Mouse (Mus musculus): ENCODE data around the gene Vmn1r191. TPM values are rescaled to one million over a fixed set of nuclear protein-coding genes. Genes with fewer than 3 reads are reported as not detected.
"Not testable (repeated sequence)": the region's sequence is repeated elsewhere in the genome, so short reads cannot be mapped to it uniquely, and the experiment has no call there.

The Vmn1r191 gene
- not detected in 2 replicates for total RNA-seq (2014; rRNA removed; ENCODE audit: low replicate concordance)
- polyA plus RNA-seq (2015; fragmentation: Nextera tagmentation; extraction: Ambion mirVana) = not detected in 2 replicates

DNA sequence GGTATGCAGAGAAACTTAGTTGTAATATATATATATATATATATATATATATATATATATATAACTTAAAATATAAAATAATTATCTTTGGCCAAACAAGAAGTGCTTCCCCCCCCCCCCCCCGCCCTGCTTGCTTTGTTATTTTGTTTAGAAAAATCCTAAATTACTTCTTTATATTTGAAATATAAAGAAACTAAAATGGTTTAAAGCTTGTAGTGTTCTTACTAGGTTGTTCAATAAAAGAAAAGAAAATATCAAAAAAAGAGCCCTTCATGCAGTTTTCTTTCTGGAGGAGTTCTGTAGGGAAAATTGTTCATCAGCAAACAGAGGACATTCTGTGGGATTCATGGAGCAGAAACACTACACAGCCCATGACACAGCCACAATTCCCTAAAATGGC lies at the start of gene Vmn1r191:
Gene Vmn1r191 (minus strand): TSS at position 101 of the 400 bp plus-strand sequence.
- H3K9me3 ChIP-seq (replicated peaks; ENCODE audit: control insufficient read depth, low read length) = no peaks in the 10 kb centered on the region
- no peak within 1 kb of the TSS for H3K27ac ChIP-seq (ENCODE audit: low read depth)
- H3K36me3 ChIP-seq (replicated peaks; ENCODE audit: control insufficient read depth, insufficient read depth, low read length) = no peaks in the 10 kb centered on the region
- H3K27me3 ChIP-seq (ENCODE audit: control insufficient read depth, insufficient read depth, low read length) = no peaks in the 10 kb centered on the region
- no peak within 1 kb of the TSS for H3K4me2 ChIP-seq (ENCODE audit: low read depth, low read length)
- no peak for ATAC-seq (ENCODE audit: insufficient read depth, low read depth)
- DNase-seq (ENCODE audit: low spot score) = no peak
- H3K4me1 ChIP-seq (ENCODE audit: control insufficient read depth, insufficient read depth) = no peaks in the 10 kb centered on the region
- no peak within 1 kb of the TSS for H3K9ac ChIP-seq (replicated peaks; ENCODE audit: low read depth, low read length)
- 56% methylated on average over 1 of the region's 1 CpGs for WGBS
- H3K4me3 ChIP-seq (ENCODE audit: low read depth, low read length) = no peak within 1 kb of the TSS
- TF ChIP-seq CTCF (IDR thresholded peaks at IDR 0.05; ENCODE audit: low read depth) (no peak), EP300 (IDR thresholded peaks at IDR 0.05; ENCODE audit: low read depth) (no peak)

GRCm38 (mm10) chr13:22223060-22223459 lies 39.3 kb upstream of the Vmn1r191 start, which contains the start of gene Vmn1r193:
Vmn1r193 (minus strand) TSS chr13:22223160.
- not testable (repeated sequence) for H3K9me3 ChIP-seq (replicated peaks; ENCODE audit: control insufficient read depth, low read length); H3K9ac ChIP-seq (replicated peaks; ENCODE audit: low read depth, low read length); H3K36me3 ChIP-seq (replicated peaks; ENCODE audit: control insufficient read depth, insufficient read depth, low read length); H3K4me2 ChIP-seq (ENCODE audit: low read depth, low read length); DNase-seq (ENCODE audit: low spot score); H3K4me1 ChIP-seq (ENCODE audit: control insufficient read depth, insufficient read depth); H3K27me3 ChIP-seq (ENCODE audit: control insufficient read depth, insufficient read depth, low read length); ATAC-seq (ENCODE audit: insufficient read depth, low read depth); H3K4me3 ChIP-seq (ENCODE audit: low read depth, low read length); H3K27ac ChIP-seq (ENCODE audit: low read depth)
- 61% methylated on average over 1 of the region's 1 CpGs for WGBS

- 63% methylated on average over 3 of the region's 3 CpGs for WGBS
- not testable (repeated sequence) for DNase-seq (ENCODE audit: low spot score); H3K4me2 ChIP-seq (ENCODE audit: low read depth, low read length); H3K9ac ChIP-seq (replicated peaks; ENCODE audit: low read depth, low read length); H3K9me3 ChIP-seq (replicated peaks; ENCODE audit: control insufficient read depth, low read length); H3K4me1 ChIP-seq (ENCODE audit: control insufficient read depth, insufficient read depth); H3K36me3 ChIP-seq (replicated peaks; ENCODE audit: control insufficient read depth, insufficient read depth, low read length); H3K27ac ChIP-seq (ENCODE audit: low read depth); H3K4me3 ChIP-seq (ENCODE audit: low read depth, low read length); ATAC-seq (ENCODE audit: insufficient read depth, low read depth); H3K27me3 ChIP-seq (ENCODE audit: control insufficient read depth, insufficient read depth, low read length)
Observed at GRCm38 (mm10) chr13:22192756-22193155, 9.0 kb upstream of the Vmn1r191 start.

GRCm38 (mm10) chr13:22191041-22191440 lies 7.3 kb upstream of the Vmn1r191 start, which contains the start of gene Vmn1r192:
Vmn1r192 (minus strand) TSS chr13:22191141.
- no peak for DNase-seq (ENCODE audit: low spot score)
- no peak for ATAC-seq (ENCODE audit: insufficient read depth, low read depth)
- H3K4me2 ChIP-seq (ENCODE audit: low read depth, low read length) = no peak within 1 kb of the TSS
- H3K27ac ChIP-seq (ENCODE audit: low read depth) = no peak within 1 kb of the TSS
- H3K4me1 ChIP-seq (ENCODE audit: control insufficient read depth, insufficient read depth) = no peaks in the 10 kb centered on the region
- TF ChIP-seq EP300 (IDR thresholded peaks at IDR 0.05; ENCODE audit: low read depth) = no peak
- no peak for TF ChIP-seq CTCF (IDR thresholded peaks at IDR 0.05; ENCODE audit: low read depth)
- H3K27me3 ChIP-seq (ENCODE audit: control insufficient read depth, insufficient read depth, low read length) = no peaks in the 10 kb centered on the region
- no peaks in the 10 kb centered on the region for H3K36me3 ChIP-seq (replicated peaks; ENCODE audit: control insufficient read depth, insufficient read depth, low read length)
- H3K9ac ChIP-seq (replicated peaks; ENCODE audit: low read depth, low read length) = no peak within 1 kb of the TSS
- H3K9me3 ChIP-seq (replicated peaks; ENCODE audit: control insufficient read depth, low read length) = no peaks in the 10 kb centered on the region
- no peak within 1 kb of the TSS for H3K4me3 ChIP-seq (ENCODE audit: low read depth, low read length)

DNA sequence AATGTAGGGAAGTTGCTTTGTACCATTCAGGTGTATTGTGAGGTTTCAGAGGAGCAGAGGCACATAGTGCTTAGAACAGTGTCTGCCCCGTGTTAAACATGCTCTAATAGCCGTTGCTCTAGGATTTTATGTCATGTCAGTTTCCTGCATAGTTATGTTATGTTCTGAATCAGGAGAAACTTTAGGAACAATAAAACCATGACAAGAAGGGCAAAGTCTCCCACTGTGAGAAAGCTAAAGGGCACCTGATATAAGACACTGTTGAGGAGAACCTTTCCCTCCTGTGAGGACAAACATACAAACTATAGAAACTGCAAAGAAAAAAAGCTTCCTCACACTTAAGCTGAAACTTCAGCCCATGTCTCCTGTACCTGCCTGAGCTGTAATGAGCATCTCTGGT lies 6.6 kb upstream of the Vmn1r191 start:
- no peaks in the 10 kb centered on the region for H3K4me1 ChIP-seq (ENCODE audit: control insufficient read depth, insufficient read depth)
- H3K9ac ChIP-seq (replicated peaks; ENCODE audit: low read depth, low read length) = no peak overlapping the region
- no peak overlapping the region for H3K27ac ChIP-seq (ENCODE audit: low read depth)
- no peaks in the 10 kb centered on the region for H3K9me3 ChIP-seq (replicated peaks; ENCODE audit: control insufficient read depth, low read length)
- WGBS = 81% methylated on average over 2 of the region's 2 CpGs
- no peak for DNase-seq (ENCODE audit: low spot score)
- H3K4me2 ChIP-seq (ENCODE audit: low read depth, low read length) = no peak overlapping the region
- H3K27me3 ChIP-seq (ENCODE audit: control insufficient read depth, insufficient read depth, low read length) = no peaks in the 10 kb centered on the region
- no peak for ATAC-seq (ENCODE audit: insufficient read depth, low read depth)
- H3K36me3 ChIP-seq (replicated peaks; ENCODE audit: control insufficient read depth, insufficient read depth, low read length) = no peaks in the 10 kb centered on the region
- TF ChIP-seq EP300 (IDR thresholded peaks at IDR 0.05; ENCODE audit: low read depth) = no peak
- no peak for TF ChIP-seq CTCF (IDR thresholded peaks at IDR 0.05; ENCODE audit: low read depth)
- no peak overlapping the region for H3K4me3 ChIP-seq (ENCODE audit: low read depth, low read length)

- H3K4me2 ChIP-seq (ENCODE audit: low read depth, low read length) = no peak overlapping the region
- H3K9me3 ChIP-seq (replicated peaks; ENCODE audit: control insufficient read depth, low read length) = no peaks in the 10 kb centered on the region
- no peaks in the 10 kb centered on the region for H3K4me1 ChIP-seq (ENCODE audit: control insufficient read depth, insufficient read depth)
- no peaks in the 10 kb centered on the region for H3K36me3 ChIP-seq (replicated peaks; ENCODE audit: control insufficient read depth, insufficient read depth, low read length)
- ATAC-seq (ENCODE audit: insufficient read depth, low read depth) (no peak), DNase-seq (ENCODE audit: low spot score) (no peak)
- no peak overlapping the region for H3K27ac ChIP-seq (ENCODE audit: low read depth)
- no peaks in the 10 kb centered on the region for H3K27me3 ChIP-seq (ENCODE audit: control insufficient read depth, insufficient read depth, low read length)
- H3K4me3 ChIP-seq (ENCODE audit: low read depth, low read length) = no peak overlapping the region
- TF ChIP-seq EP300 (IDR thresholded peaks at IDR 0.05; ENCODE audit: low read depth) (no peak), CTCF (IDR thresholded peaks at IDR 0.05; ENCODE audit: low read depth) (no peak)
- H3K9ac ChIP-seq (replicated peaks; ENCODE audit: low read depth, low read length) = no peak overlapping the region
- 83% methylated on average over 2 of the region's 2 CpGs for WGBS
Observed at GRCm38 (mm10) chr13:22189313-22189712, 5.5 kb upstream of the Vmn1r191 start.

All from heart, postnatal 0 days (tissue).